Mouse (Mus musculus) leukemia stem cell, adult 10-12 weeks (primary cell): Measurements from ENCODE around the gene Nhlrc2. TPM values are rescaled to one million over a fixed set of nuclear protein-coding genes. Genes with fewer than 3 reads are reported as not detected.

Source experiments
- polyA plus RNA-seq: library from polyadenylated mRNA; stranded (reverse); fragments of >175 nt; gene quantifications from 2 replicates; pipeline ENCODE4 v1.2.3, GENCODE M21; 2012; ENCODE audit warnings: low replicate concordance

Gene Nhlrc2
- 6.3 and 16.4 TPM in 2 replicates for polyA plus RNA-seq

GRCm38 (mm10) chr19:56548230-56549032 lies at the start of gene Nhlrc2:
Nhlrc2 (plus strand) TSS chr19:56548261.

GRCm38 (mm10) chr19:56547456-56548229 lies 418 bp upstream of the Nhlrc2 start, which contains the start of gene Dclre1a:
Dclre1a (minus strand) TSS chr19:56548222.

Other genes starting within 250 kb of the Nhlrc2 start
- gene Nrap, start 158.2 kb upstream of the Nhlrc2 start, polyA plus RNA-seq: 0.03 and 0.09 TPM in 2 replicates
- 3.8 and 6.3 TPM in 2 replicates for gene Casp7, start 151.1 kb upstream of the Nhlrc2 start, polyA plus RNA-seq
- not detected in 2 replicates for gene Plekhs1, start 86.6 kb upstream of the Nhlrc2 start, polyA plus RNA-seq
- 0.90 and 7.9 TPM in 2 replicates for gene Dclre1a, start within 50 bp of the Nhlrc2 start, polyA plus RNA-seq
- gene Adrb1, start 173.9 kb downstream of the Nhlrc2 start, polyA plus RNA-seq: 3.4 TPM in 2 replicates